Mouse (Mus musculus) CH12.LX (cell line): Measurements from ENCODE around the gene Adat1. TPM values are rescaled to one million over a fixed set of nuclear protein-coding genes. Genes with fewer than 3 reads are reported as not detected.

ENCODE experiments used
- DNase-seq: peaks from one replicate; pipeline ENCODE4 v3.0.0-alpha.2; 2013; ENCODE audit errors: extremely low read depth
- H3K27ac ChIP-seq: 2 replicates; pipeline ENCODE4 v1.5.1; 2012; ENCODE audit warnings: low read depth, mild to moderate bottlenecking, control low read depth, moderate library complexity; ENCODE audit not compliant: insufficient read depth
- H3K27me3 ChIP-seq: replicated peaks from 2 replicates; pipeline ENCODE3; 2012; ENCODE audit warnings: inconsistent platforms
- H3K36me3 ChIP-seq, 2 experiments: replicated peaks in 1 of 2; 2 replicates each; pipeline versions ENCODE3 to v1.6.1; 2012; ENCODE audit warnings: inconsistent platforms in 1 of 2, low read length in 1 of 2, mild to moderate bottlenecking in 1 of 2, mixed read lengths in 1 of 2, moderate library complexity in 1 of 2; ENCODE audit not compliant: control insufficient read depth in 1 of 2, insufficient read depth in 1 of 2
- H3K4me1 ChIP-seq, 2 experiments: 2 replicates each; pipeline ENCODE4 v1.6.1; 2012; ENCODE audit warnings: inconsistent platforms in 1 of 2, moderate library complexity in 1 of 2; ENCODE audit not compliant: insufficient read depth in 2 of 2, control insufficient read depth in 1 of 2
- H3K4me2 ChIP-seq: 2 replicates; pipeline ENCODE4 v1.6.1; 2012; ENCODE audit warnings: low read depth, mild to moderate bottlenecking, control low read depth; ENCODE audit not compliant: poor library complexity, insufficient read depth, severe bottlenecking
- H3K4me3 ChIP-seq, 3 experiments: fragments of 150-350 bp in 1 of 3; sonication (generic) in 1 of 3; replicated peaks in 1 of 3; 2 replicates each; pipeline versions ENCODE3 to v1.5.1; 2011 to 2012; ENCODE audit warnings: low read depth in 2 of 3, low read length in 2 of 3, mild to moderate bottlenecking in 2 of 3, moderate library complexity in 2 of 3, control low read depth in 1 of 3, improper control_type of control experiment in 1 of 3, inconsistent platforms in 1 of 3, mixed read lengths in 1 of 3; ENCODE audit not compliant: poor library complexity in 1 of 3
- H3K79me2 ChIP-seq: replicated peaks from 2 replicates; pipeline ENCODE4 v1.6.1; 2012; ENCODE audit warnings: mild to moderate bottlenecking, moderate library complexity; ENCODE audit not compliant: control insufficient read depth, poor library complexity, insufficient read depth, severe bottlenecking; ENCODE audit errors: extremely low read depth
- H3K9ac ChIP-seq: 2 replicates; pipeline ENCODE4 v1.6.1; 2012; ENCODE audit warnings: low read depth, mild to moderate bottlenecking, control low read depth, moderate library complexity; ENCODE audit not compliant: insufficient read depth
- H3K9me3 ChIP-seq: replicated peaks from 2 replicates; pipeline ENCODE3; 2012; ENCODE audit warnings: low read length, inconsistent platforms, mixed read lengths
- CHD1 ChIP-seq: IDR thresholded peaks from 2 replicates; pipeline ENCODE4 v1.6.1; 2012; ENCODE audit warnings: low read depth, low read length, improper control_type of control experiment, inconsistent platforms
- CTCF ChIP-seq, 2 experiments: IDR thresholded peaks in 1 of 2; conservative IDR thresholded peaks in 1 of 2; 2 replicates each; pipeline ENCODE4 v1.5.1; 2011 to 2012; ENCODE audit warnings: low read depth in 2 of 2, low read length in 2 of 2, improper control_type of control experiment in 1 of 2, inconsistent platforms in 1 of 2, mild to moderate bottlenecking in 1 of 2, moderate library complexity in 1 of 2
- E2F4 ChIP-seq: IDR thresholded peaks from 2 replicates; pipeline ENCODE4 v1.6.1; 2011; ENCODE audit warnings: low read depth, low read length, improper control_type of control experiment; ENCODE audit not compliant: insufficient replicate concordance
- EP300 ChIP-seq: IDR thresholded peaks from 2 replicates; pipeline ENCODE4 v1.6.1; 2011; ENCODE audit warnings: low read length, improper control_type of control experiment
- IRF4 ChIP-seq: IDR thresholded peaks from 2 replicates; pipeline ENCODE4 v1.6.1; 2014; ENCODE audit warnings: low read depth, mild to moderate bottlenecking, inconsistent platforms, low read length, improper control_type of control experiment
- NRF1 ChIP-seq: IDR thresholded peaks from 2 replicates; pipeline ENCODE4 v1.6.1; 2014; ENCODE audit warnings: low read depth, mild to moderate bottlenecking, inconsistent platforms, low read length, improper control_type of control experiment, moderate library complexity
- PAX5 ChIP-seq: IDR thresholded peaks from 2 replicates; pipeline ENCODE4 v1.6.1; 2012; ENCODE audit warnings: low read length, inconsistent platforms, mixed read lengths
- SIN3A ChIP-seq: IDR thresholded peaks from 2 replicates; pipeline ENCODE4 v1.6.1; 2012; ENCODE audit warnings: low read length, improper control_type of control experiment, inconsistent platforms
- SMC3 ChIP-seq: IDR thresholded peaks from 2 replicates; pipeline ENCODE4 v1.6.1; 2011; ENCODE audit warnings: low read depth, low read length, improper control_type of control experiment
- TBP ChIP-seq: conservative IDR thresholded peaks from 2 replicates; pipeline ENCODE4 v1.6.1; 2011; ENCODE audit warnings: low read depth, low read length, improper control_type of control experiment
- ZMIZ1 ChIP-seq: IDR thresholded peaks from 2 replicates; pipeline ENCODE4 v1.6.1; 2012; ENCODE audit warnings: low read depth, mild to moderate bottlenecking, inconsistent platforms, low read length, improper control_type of control experiment
- dilution Hi-C: fragments of 300-500 bp; cut with MboI; formaldehyde crosslinking; loops from 2 replicates; pipeline ENCODE4 v1.14.3; 2020; ENCODE audit warnings: low sequenced_read_pairs; ENCODE audit not compliant: extremely low pct_unique_long_range_greater_than_20kb, extremely low pct_ligation_motif_present
- in situ Hi-C: fragments of 300-500 bp; cut with MboI; formaldehyde crosslinking; loops from 3 replicates; pipeline ENCODE4 v1.14.3; 2019; ENCODE audit warnings: low sequenced_read_pairs, low pct_ligation_motif_present, low pct_unique_long_range_greater_than_20kb, mixed read lengths
- polyA plus RNA-seq: library from polyadenylated mRNA; unstranded; fragments of >175 nt; gene quantifications from 2 replicates; pipeline ENCODE4 v1.2.1, GENCODE M21; 2012; ENCODE audit warnings: low read depth; ENCODE audit not compliant: insufficient read length
- total RNA-seq, 2 experiments: library from RNA; depleted of rRNA; stranded (reverse); fragments of 300-350 nt in 1 of 2; fragments of >200 nt in 1 of 2; gene quantifications; 2 replicates each; pipeline ENCODE4 v1.2.3; 2012 to 2014

Adat1 gene
- total and polyA plus RNA-seq, 3 experiments: 5.4 to 8.7 (median 8.1) TPM

DNA sequence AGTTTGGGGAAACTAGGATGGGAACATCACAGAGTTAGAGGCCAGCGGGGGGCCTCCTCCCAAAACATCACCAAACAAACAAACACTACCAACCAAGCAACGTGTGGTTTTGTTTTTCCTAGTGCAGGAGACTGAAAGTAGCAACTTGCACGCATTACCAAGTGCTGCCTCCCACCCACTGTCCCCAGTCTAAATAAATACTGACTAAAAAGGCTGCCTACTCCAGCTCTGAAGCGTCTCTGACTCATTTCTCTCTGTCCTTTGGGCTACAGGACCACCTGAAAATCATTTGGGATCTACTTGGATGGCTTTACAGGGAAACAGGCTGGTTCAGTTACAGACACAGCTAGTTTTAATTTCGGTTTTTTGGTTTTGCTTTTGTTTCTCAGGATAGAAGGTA is 27.8 kb downstream of the Adat1 start:
- H3K36me3 ChIP-seq: peaks cover 15 to 70% of the 10 kb centered on the region in 2 experiments
- no peaks in the 10 kb centered on the region for H3K79me2 ChIP-seq
- dilution Hi-C loops: no loop called here
- DNase-seq: no peak
- H3K9ac ChIP-seq: no peak overlapping the region
- TF ChIP-seq IRF4 (0 out of 2 replicates have a peak, but pooled peaks have one; percentile 18), ZMIZ1 (no peak)
- no peak overlapping the region for H3K4me2 ChIP-seq
- H3K4me1 ChIP-seq: peaks cover 3 to 15% of the 10 kb centered on the region in 2 experiments; a peak in 2 of 4 replicates
- in situ Hi-C loops: no loop called here
- no peak overlapping the region for H3K4me3 ChIP-seq
- no peak overlapping the region for H3K27ac ChIP-seq
- H3K27me3 ChIP-seq: no peaks in the 10 kb centered on the region
- H3K9me3 ChIP-seq: no peaks in the 10 kb centered on the region

DNA sequence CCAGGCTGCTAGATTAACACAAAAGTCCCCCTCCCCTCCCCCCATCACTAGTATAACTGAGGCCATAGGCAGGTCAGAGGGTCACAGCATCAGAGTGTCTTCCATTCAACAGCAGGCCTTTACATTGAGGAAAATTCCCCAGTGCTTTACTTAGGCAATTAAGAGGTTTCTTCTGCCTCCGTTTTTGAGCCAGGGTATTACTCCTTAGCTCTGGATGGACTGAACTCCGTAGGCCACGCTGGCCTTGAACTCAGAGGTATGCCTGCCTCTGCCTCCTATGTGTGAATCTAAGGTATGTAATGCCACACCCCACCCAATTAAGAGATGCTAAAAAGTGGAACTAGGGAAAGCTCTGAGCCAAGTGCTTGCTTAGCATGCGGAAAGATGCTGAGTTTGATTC is 28.6 kb downstream of the Adat1 start:
- in situ Hi-C loops (no loop called here), dilution Hi-C loops (no loop called here)
- Histone ChIP-seq H3K4me2 (no peak overlapping the region), H3K27me3 (no peaks in the 10 kb centered on the region), H3K9me3 (no peaks in the 10 kb centered on the region), H3K79me2 (no peaks in the 10 kb centered on the region), H3K27ac (no peak overlapping the region), H3K9ac (no peak overlapping the region), H3K4me3 (no peak overlapping the region), H3K4me1 (peaks cover 3 to 15% of the 10 kb centered on the region in 2 experiments; a peak in 2 of 4 replicates), H3K36me3 (peaks cover 15 to 69% of the 10 kb centered on the region in 2 experiments)
- no peak for DNase-seq
- TF ChIP-seq PAX5 (no peak), IRF4 (no peak), CTCF (conservative IDR thresholded peaks at IDR 0.05 in 1 of 2, IDR thresholded peaks at IDR 0.05 in 1 of 2; ENCODE audit: low read depth in 2 of 2, low read length in 2 of 2) (no peak), SMC3 (no peak), EP300 (no peak), SIN3A (no peak), CHD1 (no peak), TBP (no peak), E2F4 (no peak)

DNA sequence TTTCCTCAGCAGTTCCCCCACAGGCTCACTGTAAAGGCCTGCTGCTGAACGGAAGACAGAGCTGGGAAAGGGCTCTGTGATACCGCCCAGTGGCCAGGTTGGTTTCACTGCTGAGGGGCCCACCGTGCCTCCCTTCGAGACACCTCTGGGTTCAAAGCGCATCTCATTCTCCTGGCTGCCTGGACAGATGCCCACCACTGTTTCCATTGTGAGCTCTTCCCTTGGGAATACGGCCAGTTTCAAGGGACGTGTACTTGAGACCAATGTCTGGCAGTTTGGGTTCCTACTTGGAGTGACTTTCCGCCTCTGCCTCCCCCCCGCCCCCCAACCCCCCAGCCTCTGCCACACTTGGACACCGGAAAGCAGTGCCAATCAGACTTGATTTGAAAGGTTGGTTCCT is 29.0 kb downstream of the Adat1 start:
- dilution Hi-C loops (no loop called here), in situ Hi-C loops (no loop called here)
- no peak for DNase-seq
- no peak overlapping the region for H3K4me3 ChIP-seq
- H3K9me3 ChIP-seq: no peaks in the 10 kb centered on the region
- H3K4me2 ChIP-seq: no peak overlapping the region
- no peak for TF ChIP-seq NRF1
- no peak overlapping the region for H3K27ac ChIP-seq
- H3K4me1 ChIP-seq: peaks cover 3 to 15% of the 10 kb centered on the region in 2 experiments; a peak in 2 of 4 replicates
- no peaks in the 10 kb centered on the region for H3K27me3 ChIP-seq
- no peak overlapping the region for H3K9ac ChIP-seq
- H3K36me3 ChIP-seq: peaks cover 11 to 69% of the 10 kb centered on the region in 2 experiments
- H3K79me2 ChIP-seq: no peaks in the 10 kb centered on the region
